Mouse (Mus musculus) heart, embryonic 12.5 days (tissue): Measurements from ENCODE around the gene Ltbp2. TPM values are rescaled to one million over a fixed set of nuclear protein-coding genes. Genes with fewer than 3 reads are reported as not detected.

ENCODE experiments used
- ATAC-seq: fragments of 200-750 bp; cut with Nextera tagmentation; 2 replicates; pipeline ENCODE4 v1.8.0; 2017; ENCODE audit warnings: moderate TSS enrichment, moderate library complexity; ENCODE audit not compliant: insufficient number of reproducible peaks, low FRiP score
- H3K27ac ChIP-seq: fragments of 300-500 bp; sonication (generic); 2 replicates; pipeline ENCODE4 v1.5.1; 2016; ENCODE audit warnings: mild to moderate bottlenecking, moderate library complexity; ENCODE audit not compliant: poor library complexity, severe bottlenecking
- H3K27me3 ChIP-seq: fragments of 300-500 bp; sonication (generic); replicated peaks from 2 replicates; pipeline ENCODE4 v1.6.1; 2016; ENCODE audit warnings: mild to moderate bottlenecking, moderate library complexity
- H3K36me3 ChIP-seq: fragments of 300-500 bp; sonication (generic); 2 replicates; pipeline ENCODE4 v1.6.1; 2016; ENCODE audit warnings: mild to moderate bottlenecking, moderate library complexity
- H3K4me1 ChIP-seq: fragments of 300-500 bp; sonication (generic); replicated peaks from 2 replicates; pipeline ENCODE4 v1.6.1; 2016; ENCODE audit warnings: mild to moderate bottlenecking
- H3K4me2 ChIP-seq: fragments of 300-500 bp; sonication (generic); 2 replicates; pipeline ENCODE4 v1.6.1; 2016; ENCODE audit warnings: mild to moderate bottlenecking, moderate library complexity
- H3K4me3 ChIP-seq: fragments of 300-500 bp; sonication (generic); 2 replicates; pipeline ENCODE4 v1.5.1; 2016; ENCODE audit warnings: mild to moderate bottlenecking
- H3K9ac ChIP-seq: fragments of 300-500 bp; sonication (generic); 2 replicates; pipeline ENCODE4 v1.6.1; 2016; ENCODE audit warnings: mild to moderate bottlenecking, moderate library complexity
- H3K9me3 ChIP-seq: fragments of 300-500 bp; sonication (generic); replicated peaks from 2 replicates; pipeline ENCODE4 v1.6.1; 2016; ENCODE audit warnings: mild to moderate bottlenecking, moderate library complexity
- WGBS: fragments of 180-500 bp; shearing (Covaris S2); methylation state at CpG from one replicate; pipeline ENCODE4 v1.1.7; 2016; 5-methylcytosine and 5-hydroxymethylcytosine counted together
- polyA plus RNA-seq: library from polyadenylated mRNA; unstranded; fragments of >200 nt; fragmentation: Nextera tagmentation; extraction: Ambion mirVana; gene quantifications from 2 replicates; pipeline ENCODE4 v1.2.1, GENCODE M21; 2016

The Ltbp2 gene
- polyA plus RNA-seq, 1 experiment from 2014 or later, result 0.68 TPM

GRCm38 (mm10) chr12:84875761-84876480 lies 411 bp downstream of the Ltbp2 start:
- no peaks in the 10 kb centered on the region for H3K36me3 ChIP-seq
- ATAC-seq, result peak; percentile 46; the same call in 1 of the 2 replicates
- peak overlapping the region; percentile 19; the same call in 1 of the 2 replicates for H3K9ac ChIP-seq
- WGBS, result under 1% methylated on average over 59 of the region's 59 CpGs
- peak overlapping the region; percentile 43 for H3K4me3 ChIP-seq
- peaks cover 70% of the 10 kb centered on the region for H3K27me3 ChIP-seq
- no peaks in the 10 kb centered on the region for H3K9me3 ChIP-seq
- H3K4me1 ChIP-seq, result peaks cover 20% of the 10 kb centered on the region
- no peak overlapping the region for H3K27ac ChIP-seq
- H3K4me2 ChIP-seq, result peak overlapping the region; percentile 77

DNA sequence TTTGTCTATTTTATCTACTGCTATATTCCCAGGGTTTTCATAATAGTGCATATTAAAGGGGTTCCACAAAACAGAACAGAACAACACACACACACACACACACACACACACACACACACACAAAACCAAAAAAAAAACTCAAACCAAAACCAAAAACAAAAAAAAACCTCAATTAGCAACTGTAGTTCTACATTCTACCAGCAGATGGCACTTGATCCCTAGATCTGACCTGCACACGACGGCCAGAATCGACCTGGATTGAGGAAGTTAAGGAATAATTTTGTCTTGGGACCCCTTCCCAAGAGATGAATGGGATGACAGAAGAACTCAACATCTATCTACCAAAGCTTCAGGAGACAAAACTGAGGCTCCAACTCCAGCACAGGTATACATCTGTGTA lies 2.9 kb downstream of the Ltbp2 start:
- 3% methylated on average over 3 of the region's 3 CpGs for WGBS
- H3K4me3 ChIP-seq, result no peak overlapping the region
- H3K36me3 ChIP-seq, result no peaks in the 10 kb centered on the region
- H3K4me2 ChIP-seq, result no peak overlapping the region
- H3K9ac ChIP-seq, result no peak overlapping the region
- H3K9me3 ChIP-seq, result no peaks in the 10 kb centered on the region
- no peak for ATAC-seq
- peaks cover 20% of the 10 kb centered on the region for H3K4me1 ChIP-seq
- H3K27ac ChIP-seq, result no peak overlapping the region
- H3K27me3 ChIP-seq, result peaks cover 62% of the 10 kb centered on the region

- peaks cover 60% of the 10 kb centered on the region for H3K27me3 ChIP-seq
Measured at GRCm38 (mm10) chr12:84872310-84872709, 4.0 kb downstream of the Ltbp2 start.

DNA sequence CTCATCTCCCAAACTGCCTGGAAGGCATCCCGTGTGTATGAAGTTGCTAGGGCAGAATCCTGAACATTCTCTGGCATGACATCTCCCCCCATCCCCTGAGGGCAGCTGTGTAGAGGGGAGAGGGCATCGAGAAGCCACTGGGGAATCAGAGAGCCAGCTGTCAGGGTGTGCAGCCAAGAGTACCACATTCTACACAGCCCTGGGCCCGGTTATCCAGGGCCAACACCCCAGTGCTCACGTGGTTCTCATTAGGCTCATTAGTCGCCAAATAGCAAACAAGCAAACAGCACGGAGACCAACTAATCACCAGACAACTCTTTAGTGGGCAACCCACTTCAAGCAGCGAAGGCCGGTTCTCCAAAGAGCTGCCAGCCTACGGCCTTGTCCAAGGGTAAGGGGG lies 10.9 kb downstream of the Ltbp2 start:
- Histone ChIP-seq H3K27ac (no peak overlapping the region), H3K27me3 (peaks cover 42% of the 10 kb centered on the region)

More at GRCm38 (mm10) chr12:84872310-84872709, 4.0 kb downstream of the Ltbp2 start:
- Histone ChIP-seq H3K27ac (no peak overlapping the region), H3K4me2 (no peak overlapping the region), H3K9me3 (no peaks in the 10 kb centered on the region), H3K9ac (no peak overlapping the region), H3K4me1 (peaks cover 20% of the 10 kb centered on the region), H3K4me3 (no peak overlapping the region), H3K36me3 (no peaks in the 10 kb centered on the region)
- ATAC-seq, result no peak
- 55% methylated on average over 2 of the region's 2 CpGs for WGBS

DNA sequence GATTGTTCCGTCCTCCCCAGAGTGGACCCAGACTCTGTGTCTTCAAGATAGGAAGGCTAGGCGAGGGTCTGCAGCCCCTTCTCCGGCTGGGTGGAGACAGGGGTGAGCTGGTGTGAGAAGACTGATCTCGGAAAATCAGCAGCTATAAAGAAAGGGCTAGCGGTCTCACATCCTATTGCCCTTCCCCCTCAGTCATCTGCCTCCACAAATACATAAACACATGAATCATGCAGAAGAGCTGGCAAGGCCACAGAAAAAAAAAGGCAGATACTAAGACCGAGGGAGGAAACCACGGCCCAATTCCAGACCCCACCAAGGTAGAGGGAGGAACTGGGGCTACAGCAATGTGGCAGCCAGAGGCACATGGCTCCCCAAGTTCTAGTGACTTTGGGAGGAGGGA lies 11.5 kb downstream of the Ltbp2 start:
- no peak for ATAC-seq
- WGBS, result 47% methylated on average over 7 of the region's 7 CpGs

More for the DNA sequence above, 10.9 kb downstream of the Ltbp2 start:
- no peak for ATAC-seq
- WGBS, result 81% methylated on average over 9 of the region's 9 CpGs
- Histone ChIP-seq H3K4me1 (no peaks in the 10 kb centered on the region), H3K4me2 (no peak overlapping the region), H3K4me3 (no peak overlapping the region), H3K9me3 (no peaks in the 10 kb centered on the region), H3K9ac (no peak overlapping the region), H3K36me3 (no peaks in the 10 kb centered on the region)

GRCm38 (mm10) chr12:84863196-84863595 lies 13.1 kb downstream of the Ltbp2 start:
- H3K4me1 ChIP-seq, result no peaks in the 10 kb centered on the region
- WGBS, result 73% methylated on average over 5 of the region's 5 CpGs
- no peak overlapping the region for H3K9ac ChIP-seq
- no peak overlapping the region for H3K4me3 ChIP-seq
- no peak overlapping the region for H3K27ac ChIP-seq
- peaks cover 38% of the 10 kb centered on the region for H3K27me3 ChIP-seq
- no peaks in the 10 kb centered on the region for H3K9me3 ChIP-seq
- no peak overlapping the region for H3K4me2 ChIP-seq
- no peak for ATAC-seq
- H3K36me3 ChIP-seq, result no peaks in the 10 kb centered on the region

More for the DNA sequence above, 11.5 kb downstream of the Ltbp2 start:
- no peak overlapping the region for H3K4me3 ChIP-seq
- no peaks in the 10 kb centered on the region for H3K4me1 ChIP-seq
- H3K9ac ChIP-seq, result no peak overlapping the region
- no peaks in the 10 kb centered on the region for H3K9me3 ChIP-seq
- peaks cover 36% of the 10 kb centered on the region for H3K27me3 ChIP-seq
- H3K36me3 ChIP-seq, result no peaks in the 10 kb centered on the region
- H3K4me2 ChIP-seq, result no peak overlapping the region
- H3K27ac ChIP-seq, result no peak overlapping the region

DNA sequence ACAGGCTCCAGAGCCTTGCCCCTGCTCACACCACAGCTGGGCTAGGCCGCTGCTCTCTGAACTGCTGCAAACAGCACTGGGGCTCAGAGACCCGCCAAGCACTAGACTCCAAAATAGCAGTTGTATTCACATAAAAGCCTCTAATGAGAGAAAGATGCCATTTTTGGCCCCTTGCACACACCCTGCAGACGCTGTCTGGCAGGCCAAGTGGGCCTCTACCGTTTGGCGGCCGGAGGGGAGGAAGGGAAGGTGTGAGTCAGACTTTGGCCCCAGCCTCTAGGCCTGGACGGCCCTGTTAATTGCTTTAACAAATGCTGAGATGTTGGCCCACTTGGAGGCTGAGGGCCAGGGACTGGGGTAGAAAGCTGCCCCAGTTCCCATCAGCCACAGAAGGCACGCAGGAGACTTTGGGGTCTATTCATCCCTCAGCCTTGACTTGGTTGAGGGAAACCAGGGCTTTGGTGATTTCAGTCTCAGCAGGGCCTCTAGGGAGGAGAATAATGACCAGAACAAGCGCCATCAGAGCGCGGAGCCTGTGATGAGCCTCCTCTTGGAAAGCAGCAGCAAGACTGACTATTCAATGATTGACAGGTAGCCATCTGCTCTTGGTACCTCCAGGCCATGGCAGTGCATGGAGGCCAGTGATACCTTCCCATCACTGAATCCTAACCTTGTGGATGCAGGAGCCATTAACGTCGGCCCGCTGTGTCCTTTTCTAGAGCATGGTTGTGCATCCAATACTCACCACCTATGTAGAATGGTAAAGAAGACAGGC lies 14.0 kb downstream of the Ltbp2 start:
- Histone ChIP-seq H3K27me3 (peaks cover 34% of the 10 kb centered on the region; the same call in 1 of the 2 replicates), H3K36me3 (no peaks in the 10 kb centered on the region), H3K4me1 (no peaks in the 10 kb centered on the region), H3K9me3 (no peaks in the 10 kb centered on the region), H3K27ac (no peak overlapping the region), H3K9ac (no peak overlapping the region), H3K4me3 (no peak overlapping the region), H3K4me2 (no peak overlapping the region)
- ATAC-seq, result no peak
- 76% methylated on average over 14 of the region's 14 CpGs for WGBS

- 49% methylated on average over 17 of the region's 17 CpGs for WGBS
- no peak for ATAC-seq
- H3K4me3 ChIP-seq, result no peak overlapping the region
- H3K9ac ChIP-seq, result no peak overlapping the region
- 0 out of 2 replicates have a peak, but pooled peaks cover 25% of the 10 kb centered on the region for H3K27me3 ChIP-seq
- H3K4me2 ChIP-seq, result no peak overlapping the region
- no peaks in the 10 kb centered on the region for H3K4me1 ChIP-seq
- H3K27ac ChIP-seq, result no peak overlapping the region
- H3K36me3 ChIP-seq, result no peaks in the 10 kb centered on the region
- H3K9me3 ChIP-seq, result no peaks in the 10 kb centered on the region
Measured at GRCm38 (mm10) chr12:84858149-84859113, 17.9 kb downstream of the Ltbp2 start.

- H3K36me3 ChIP-seq, result no peaks in the 10 kb centered on the region
- no peak overlapping the region for H3K4me2 ChIP-seq
- WGBS, result 70% methylated on average over 4 of the region's 4 CpGs
- no peak overlapping the region for H3K4me3 ChIP-seq
- no peaks in the 10 kb centered on the region for H3K4me1 ChIP-seq
- H3K9me3 ChIP-seq, result no peaks in the 10 kb centered on the region
- H3K27ac ChIP-seq, result no peak overlapping the region
- ATAC-seq, result no peak
- no peak overlapping the region for H3K9ac ChIP-seq
- 0 out of 2 replicates have a peak, but pooled peaks cover 29% of the 10 kb centered on the region for H3K27me3 ChIP-seq
Measured at GRCm38 (mm10) chr12:84857706-84858105, 18.6 kb downstream of the Ltbp2 start.

DNA sequence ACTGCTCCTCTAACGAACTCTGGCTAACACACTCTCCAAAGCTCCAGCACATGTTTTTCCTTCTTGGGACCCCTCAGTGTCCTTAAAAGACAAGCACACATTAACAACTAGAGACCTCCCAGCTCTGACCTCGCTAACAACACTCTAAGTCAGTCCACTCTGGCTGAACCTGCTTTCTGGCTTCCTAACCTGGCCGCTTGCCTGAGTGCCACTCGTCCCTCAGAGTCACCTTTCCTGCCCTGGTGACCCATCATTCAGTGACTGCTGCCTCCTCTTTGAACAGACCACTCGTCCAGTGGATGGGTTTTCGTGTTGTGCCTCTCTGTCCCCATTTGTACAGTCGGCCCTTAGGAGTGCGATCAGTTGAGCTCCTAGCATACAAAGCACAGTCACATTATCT lies 19.8 kb downstream of the Ltbp2 start:
- H3K27ac ChIP-seq, result no peak overlapping the region
- peaks cover 4% of the 10 kb centered on the region; the same call in 1 of the 2 replicates for H3K4me1 ChIP-seq
- WGBS, result 78% methylated on average over 8 of the region's 8 CpGs
- no peak for ATAC-seq
- H3K27me3 ChIP-seq, result peaks cover 23% of the 10 kb centered on the region
- H3K9ac ChIP-seq, result no peak overlapping the region
- no peaks in the 10 kb centered on the region for H3K9me3 ChIP-seq
- H3K4me3 ChIP-seq, result no peak overlapping the region
- H3K4me2 ChIP-seq, result no peak overlapping the region
- H3K36me3 ChIP-seq, result no peaks in the 10 kb centered on the region
